Mouse (Mus musculus) forebrain, embryonic 13.5 days (tissue): ENCODE results near the gene Cilp. TPM values are rescaled to one million over a fixed set of nuclear protein-coding genes. Genes with fewer than 3 reads are reported as not detected.

ENCODE experiments used
- ATAC-seq: fragments of 200-750 bp; cut with Nextera tagmentation; 2 replicates; pipeline ENCODE4 v1.8.0; 2017
- H3K27ac ChIP-seq: fragments of 300-500 bp; sonication (generic); 2 replicates; pipeline ENCODE4 v1.5.1; 2015; ENCODE audit warnings: inconsistent platforms, mild to moderate bottlenecking, moderate library complexity
- H3K27me3 ChIP-seq: fragments of 300-500 bp; sonication (generic); 2 replicates; pipeline ENCODE4 v1.6.1; 2015; ENCODE audit warnings: mild to moderate bottlenecking, inconsistent platforms
- H3K36me3 ChIP-seq: fragments of 300-500 bp; sonication (generic); 2 replicates; pipeline ENCODE4 v1.6.1; 2015; ENCODE audit warnings: mild to moderate bottlenecking, inconsistent platforms; ENCODE audit not compliant: poor library complexity, severe bottlenecking
- H3K4me1 ChIP-seq: fragments of 300-500 bp; sonication (generic); 2 replicates; pipeline ENCODE4 v1.6.1; 2015; ENCODE audit warnings: inconsistent platforms
- H3K4me2 ChIP-seq: fragments of 300-500 bp; sonication (generic); 2 replicates; pipeline ENCODE4 v1.6.1; 2015; ENCODE audit warnings: inconsistent platforms, mild to moderate bottlenecking, moderate library complexity
- H3K4me3 ChIP-seq: fragments of 300-500 bp; sonication (generic); 2 replicates; pipeline ENCODE4 v1.5.1; 2015; ENCODE audit warnings: mild to moderate bottlenecking, inconsistent platforms
- H3K9ac ChIP-seq: fragments of 300-500 bp; sonication (generic); 2 replicates; pipeline ENCODE4 v1.6.1; 2015; ENCODE audit warnings: mild to moderate bottlenecking, inconsistent platforms
- H3K9me3 ChIP-seq: fragments of 300-500 bp; sonication (generic); replicated peaks from 2 replicates; pipeline ENCODE4 v1.6.1; 2016; ENCODE audit warnings: inconsistent platforms
- WGBS: fragments of 180-500 bp; shearing (Covaris S2); methylation state at CpG from one replicate; pipeline ENCODE4 v1.1.7; 2015; 5-methylcytosine and 5-hydroxymethylcytosine counted together
- polyA plus RNA-seq: library from polyadenylated mRNA; unstranded; fragments of >200 nt; fragmentation: Nextera tagmentation; extraction: Ambion mirVana; gene quantifications from 2 replicates; pipeline ENCODE4 v1.2.1, GENCODE M21; 2015

The Cilp gene
- polyA plus RNA-seq, 1 experiment from 2014 or later, result 0.28 TPM

- Histone ChIP-seq H3K4me3 (no peak overlapping the region), H3K9me3 (no peaks in the 10 kb centered on the region), H3K4me1 (no peaks in the 10 kb centered on the region), H3K27me3 (no peaks in the 10 kb centered on the region), H3K27ac (no peak overlapping the region), H3K4me2 (no peak overlapping the region), H3K36me3 (peaks cover 80% of the 10 kb centered on the region), H3K9ac (no peak overlapping the region)
- 95% methylated on average over 4 of the region's 4 CpGs for WGBS
- ATAC-seq, result no peak
Measured at GRCm38 (mm10) chr9:65302327-65302983, 37.5 kb downstream of the Cilp start.

- no peak overlapping the region for H3K4me3 ChIP-seq
- no peak for ATAC-seq
- H3K4me2 ChIP-seq, result no peak overlapping the region
- no peak overlapping the region for H3K27ac ChIP-seq
- H3K27me3 ChIP-seq, result no peaks in the 10 kb centered on the region
- H3K4me1 ChIP-seq, result no peaks in the 10 kb centered on the region
- no peaks in the 10 kb centered on the region for H3K9me3 ChIP-seq
- WGBS, result 96% methylated on average over 4 of the region's 4 CpGs
- H3K9ac ChIP-seq, result no peak overlapping the region
- peaks cover 79% of the 10 kb centered on the region for H3K36me3 ChIP-seq
Measured at GRCm38 (mm10) chr9:65303586-65303985, 38.6 kb downstream of the Cilp start.

GRCm38 (mm10) chr9:65304300-65304699, 39.3 kb downstream of the Cilp start:
- H3K4me3 ChIP-seq, result no peak overlapping the region

GRCm38 (mm10) chr9:65306672-65307071, 41.7 kb downstream of the Cilp start:
- H3K27ac ChIP-seq, result no peak overlapping the region
- no peak overlapping the region for H3K9ac ChIP-seq
- H3K4me3 ChIP-seq, result no peak overlapping the region
- H3K27me3 ChIP-seq, result no peaks in the 10 kb centered on the region
- H3K9me3 ChIP-seq, result no peaks in the 10 kb centered on the region
- no peaks in the 10 kb centered on the region for H3K4me1 ChIP-seq
- ATAC-seq, result no peak
- peaks cover 76% of the 10 kb centered on the region for H3K36me3 ChIP-seq
- WGBS, result 96% methylated on average over 2 of the region's 2 CpGs
- no peak overlapping the region for H3K4me2 ChIP-seq

More at GRCm38 (mm10) chr9:65304300-65304699, 39.3 kb downstream of the Cilp start:
- H3K36me3 ChIP-seq, result peaks cover 86% of the 10 kb centered on the region
- H3K27me3 ChIP-seq, result no peaks in the 10 kb centered on the region
- no peak overlapping the region for H3K9ac ChIP-seq
- no peak overlapping the region for H3K27ac ChIP-seq
- WGBS, result 81% methylated on average over 4 of the region's 4 CpGs
- ATAC-seq, result no peak
- H3K4me1 ChIP-seq, result no peaks in the 10 kb centered on the region
- no peak overlapping the region for H3K4me2 ChIP-seq
- H3K9me3 ChIP-seq, result no peaks in the 10 kb centered on the region

DNA sequence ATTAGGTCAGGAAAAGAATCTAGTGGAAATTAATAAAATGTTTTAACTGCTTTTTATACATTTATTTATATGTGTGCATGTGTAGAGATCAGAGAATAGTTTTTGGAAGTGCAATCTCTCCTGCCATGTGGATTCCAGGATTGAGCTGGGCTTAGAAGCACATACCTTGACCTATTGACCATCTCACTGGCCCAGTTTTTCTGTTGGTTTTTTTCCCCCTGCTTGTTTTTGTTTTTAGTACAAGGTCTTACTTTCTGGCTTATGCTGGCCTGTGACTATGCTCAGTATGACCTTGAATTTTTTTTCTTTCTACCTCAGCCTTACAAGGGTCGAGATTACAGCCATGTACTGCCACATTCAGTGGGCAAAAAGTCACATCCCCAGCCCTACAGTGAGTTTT, 43.0 kb downstream of the Cilp start:
- whole genome bisulfite sequencing, result 92% methylated on average over 1 of the region's 1 CpGs
- no peaks in the 10 kb centered on the region for H3K9me3 ChIP-seq
- no peaks in the 10 kb centered on the region for H3K27me3 ChIP-seq
- no peaks in the 10 kb centered on the region for H3K4me1 ChIP-seq
- no peak overlapping the region for H3K4me3 ChIP-seq
- no peak for ATAC-seq
- H3K9ac ChIP-seq, result no peak overlapping the region
- no peak overlapping the region for H3K4me2 ChIP-seq
- no peak overlapping the region for H3K27ac ChIP-seq
- peaks cover 75% of the 10 kb centered on the region for H3K36me3 ChIP-seq

DNA sequence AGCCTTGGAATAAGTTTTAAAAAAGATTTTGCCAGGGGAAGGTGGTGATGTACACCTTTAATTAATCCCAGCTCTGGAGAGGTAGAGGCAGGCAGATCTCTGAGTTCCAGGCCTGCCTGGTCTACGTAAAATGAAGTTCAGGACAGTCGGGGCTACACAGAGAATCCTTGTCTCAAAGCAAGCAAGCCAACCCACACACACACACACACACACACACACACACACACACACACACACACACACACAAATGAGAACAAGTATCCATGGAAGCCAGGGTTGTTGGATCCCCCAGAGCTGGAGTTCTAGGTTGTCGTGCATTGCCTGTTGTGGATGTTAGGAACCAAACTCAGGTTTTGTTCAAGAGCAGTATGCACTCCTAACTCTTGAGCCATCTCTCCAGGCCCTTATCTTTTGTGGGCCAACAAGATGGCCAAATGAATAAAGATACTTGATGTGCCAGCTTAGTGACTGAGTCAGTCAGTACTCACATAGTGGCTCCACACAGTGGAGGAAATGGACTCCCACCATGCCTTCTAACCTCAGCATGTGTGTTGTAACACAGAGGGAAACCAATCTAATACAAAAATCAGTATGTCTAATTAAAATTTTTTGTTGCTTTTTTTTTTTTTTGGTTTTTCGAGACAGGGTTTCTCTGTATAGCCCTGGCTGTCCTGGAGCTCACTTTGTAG, 47.8 kb downstream of the Cilp start:
- WGBS, result 94% methylated on average over 4 of the region's 4 CpGs
- Histone ChIP-seq H3K27ac (no peak overlapping the region), H3K9me3 (no peaks in the 10 kb centered on the region), H3K4me1 (no peaks in the 10 kb centered on the region), H3K27me3 (no peaks in the 10 kb centered on the region), H3K36me3 (peaks cover 61% of the 10 kb centered on the region), H3K4me2 (no peak overlapping the region), H3K9ac (no peak overlapping the region), H3K4me3 (no peak overlapping the region)
- no peak for ATAC-seq

DNA sequence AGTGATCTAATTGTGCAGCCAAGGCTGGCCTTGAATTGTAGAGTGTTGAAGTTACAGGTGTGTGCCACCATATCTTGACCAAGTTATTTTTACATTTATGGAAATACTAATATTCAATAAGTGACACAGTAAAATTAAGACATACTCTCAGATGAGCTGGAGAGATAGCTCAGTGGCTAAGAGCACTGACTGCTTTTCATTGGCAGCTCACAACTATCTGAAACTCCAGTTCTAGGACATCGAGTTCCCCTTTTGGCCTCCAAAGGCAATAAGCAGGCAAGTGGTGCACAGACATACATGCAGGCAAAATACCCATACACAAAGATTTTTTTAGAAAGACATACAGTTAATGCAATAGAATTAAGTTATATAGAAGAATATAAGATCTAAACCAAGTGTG, 48.9 kb downstream of the Cilp start:
- no peak overlapping the region for H3K4me2 ChIP-seq
- H3K9ac ChIP-seq, result no peak overlapping the region
- H3K27me3 ChIP-seq, result no peaks in the 10 kb centered on the region
- no peaks in the 10 kb centered on the region for H3K9me3 ChIP-seq
- ATAC-seq, result no peak
- 97% methylated on average over 1 of the region's 1 CpGs for WGBS
- no peak overlapping the region for H3K27ac ChIP-seq
- H3K4me1 ChIP-seq, result no peaks in the 10 kb centered on the region
- H3K36me3 ChIP-seq, result peaks cover 64% of the 10 kb centered on the region
- no peak overlapping the region for H3K4me3 ChIP-seq

DNA sequence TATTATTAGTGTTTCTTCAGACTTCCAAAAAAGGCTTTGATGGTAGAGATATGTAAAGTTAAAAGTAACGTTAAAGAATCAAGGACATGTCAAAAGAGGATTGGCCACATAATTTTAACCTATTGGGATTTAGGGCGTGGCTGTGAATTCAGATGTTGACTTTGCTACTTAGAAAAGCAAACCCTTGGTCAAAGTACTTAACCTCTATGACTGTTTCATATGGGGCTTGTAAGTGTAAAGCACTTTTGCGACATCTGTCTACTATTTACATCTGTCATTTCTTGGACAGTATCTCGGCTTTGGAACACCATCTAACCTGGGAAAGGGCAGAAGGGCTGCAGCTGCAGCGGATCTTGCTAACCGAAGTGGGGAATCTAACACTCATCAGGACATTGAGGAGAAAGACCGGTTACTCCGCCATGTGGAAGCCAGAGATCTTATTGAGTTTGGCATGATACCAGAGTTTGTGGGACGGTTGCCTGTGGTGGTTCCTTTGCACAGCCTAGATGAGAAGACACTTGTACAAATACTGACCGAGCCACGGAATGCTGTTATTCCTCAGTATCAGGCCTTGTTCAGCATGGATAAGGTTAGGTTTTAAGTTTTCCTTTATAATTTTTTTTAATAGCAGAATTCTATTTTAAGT, 57.4 kb downstream of the Cilp start:
- H3K36me3 ChIP-seq, result peaks cover 81% of the 10 kb centered on the region
- ATAC-seq, result no peak
- WGBS, result 93% methylated on average over 11 of the region's 11 CpGs

GRCm38 (mm10) chr9:65325971-65326370, 61.0 kb downstream of the Cilp start:
- Histone ChIP-seq H3K36me3 (peaks cover 86% of the 10 kb centered on the region), H3K27ac (no peak overlapping the region), H3K4me3 (no peak overlapping the region), H3K27me3 (no peaks in the 10 kb centered on the region), H3K9ac (no peak overlapping the region), H3K4me2 (no peak overlapping the region), H3K9me3 (no peaks in the 10 kb centered on the region), H3K4me1 (no peaks in the 10 kb centered on the region)
- no peak for ATAC-seq

More for the DNA sequence above, 57.4 kb downstream of the Cilp start:
- Histone ChIP-seq H3K4me3 (no peak overlapping the region), H3K27me3 (no peaks in the 10 kb centered on the region), H3K4me2 (no peak overlapping the region), H3K4me1 (no peaks in the 10 kb centered on the region), H3K9me3 (no peaks in the 10 kb centered on the region), H3K9ac (no peak overlapping the region), H3K27ac (no peak overlapping the region)

- peaks cover 79% of the 10 kb centered on the region for H3K36me3 ChIP-seq
- ATAC-seq, result no peak
- H3K4me3 ChIP-seq, result no peak overlapping the region
- H3K27ac ChIP-seq, result no peak overlapping the region
- WGBS, result 96% methylated on average over 2 of the region's 2 CpGs
- no peaks in the 10 kb centered on the region for H3K9me3 ChIP-seq
- H3K27me3 ChIP-seq, result no peaks in the 10 kb centered on the region
- H3K9ac ChIP-seq, result no peak overlapping the region
- H3K4me2 ChIP-seq, result no peak overlapping the region
- no peaks in the 10 kb centered on the region for H3K4me1 ChIP-seq
Measured at GRCm38 (mm10) chr9:65327371-65327770, 62.4 kb downstream of the Cilp start.
